Mouse (Mus musculus): ENCODE data around the gene D5Ertd579e. TPM values are rescaled to one million over a fixed set of nuclear protein-coding genes. Genes with fewer than 3 reads are reported as not detected.

Gene D5Ertd579e
- total and polyA plus RNA-seq, 3 experiments = 13.7 to 29.4 (median 22.9) TPM

DNA sequence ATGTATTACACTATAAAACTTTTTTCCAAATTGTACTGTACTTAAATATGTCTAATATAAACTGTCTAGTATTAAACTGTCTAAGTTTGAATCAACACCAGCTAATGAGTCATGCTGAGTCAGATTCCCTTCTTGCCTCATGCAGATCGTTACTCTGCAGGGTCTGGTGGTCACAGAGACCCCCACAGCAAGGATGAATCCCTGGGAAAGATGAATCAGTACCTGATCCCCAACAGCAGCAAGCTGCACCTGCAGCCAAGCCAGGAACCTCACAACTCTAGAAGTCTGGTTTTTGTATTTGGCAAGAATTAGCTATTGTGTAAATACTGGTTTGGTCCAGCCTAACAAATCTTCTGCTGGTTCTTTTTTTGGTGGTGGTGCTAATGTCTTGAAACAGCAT is 20.4 kb downstream of the D5Ertd579e start:
- H3K9ac ChIP-seq (ENCODE audit: insufficient read depth, low read depth) = no peak overlapping the region
- H3K27me3 ChIP-seq (replicated peaks) = no peaks in the 10 kb centered on the region
- in situ Hi-C loops (cut with MboI; ENCODE audit: low pct_ligation_motif_present, low pct_unique_long_range_greater_than_20kb, low sequenced_read_pairs) (no loop called here), dilution Hi-C loops (cut with MboI; ENCODE audit: extremely low pct_ligation_motif_present, extremely low pct_unique_long_range_greater_than_20kb, low sequenced_read_pairs) (no loop called here)
- no peak overlapping the region for H3K4me2 ChIP-seq (ENCODE audit: insufficient read depth, low read depth, poor library complexity, severe bottlenecking)
- H3K4me1 ChIP-seq (ENCODE audit: control insufficient read depth in 1 of 2, insufficient read depth in 2 of 2) = peaks cover 7 to 28% of the 10 kb centered on the region in 2 experiments; a peak in 3 of 4 replicates
- no peak for DNase-seq (ENCODE audit: extremely low read depth)
- peaks cover 15 to 29% of the 10 kb centered on the region in 2 experiments for H3K36me3 ChIP-seq (replicated peaks in 1 of 2; ENCODE audit: control insufficient read depth in 1 of 2, insufficient read depth in 1 of 2, low read length in 1 of 2)
- H3K27ac ChIP-seq (ENCODE audit: insufficient read depth, low read depth) = no peak overlapping the region
- no peak for TF ChIP-seq NRF1 (IDR thresholded peaks at IDR 0.05; ENCODE audit: low read depth, low read length)
- TF ChIP-seq ETS1 (conservative IDR thresholded peaks at IDR 0.05; ENCODE audit: low read depth, low read length) = no peak
- TF ChIP-seq MXI1 (IDR thresholded peaks at IDR 0.05; ENCODE audit: low read depth, low read length) = no peak
- no peak for TF ChIP-seq RAD21 (IDR thresholded peaks at IDR 0.05; ENCODE audit: low read depth, low read length)
- TF ChIP-seq POLR2A (IDR thresholded peaks at IDR 0.05; ENCODE audit: low read depth, low read length) = no peak
- TF ChIP-seq MAFK (IDR thresholded peaks at IDR 0.05; ENCODE audit: insufficient replicate concordance, low read length) = no peak
- TF ChIP-seq MAX (IDR thresholded peaks at IDR 0.05; ENCODE audit: low read length) = no peak
- no peak for TF ChIP-seq IRF4 (IDR thresholded peaks at IDR 0.05; ENCODE audit: low read depth, low read length)
- TF ChIP-seq E2F4 (IDR thresholded peaks at IDR 0.05; ENCODE audit: insufficient replicate concordance, low read depth, low read length) = no peak
- peaks cover 23% of the 10 kb centered on the region for H3K79me2 ChIP-seq (replicated peaks; ENCODE audit: control insufficient read depth, extremely low read depth, insufficient read depth, poor library complexity, severe bottlenecking)
- H3K4me3 ChIP-seq (replicated peaks in 1 of 3; ENCODE audit: low read depth in 2 of 3, low read length in 2 of 3, poor library complexity in 1 of 3) = no peak overlapping the region
- no peaks in the 10 kb centered on the region for H3K9me3 ChIP-seq (replicated peaks; ENCODE audit: low read length)

DNA sequence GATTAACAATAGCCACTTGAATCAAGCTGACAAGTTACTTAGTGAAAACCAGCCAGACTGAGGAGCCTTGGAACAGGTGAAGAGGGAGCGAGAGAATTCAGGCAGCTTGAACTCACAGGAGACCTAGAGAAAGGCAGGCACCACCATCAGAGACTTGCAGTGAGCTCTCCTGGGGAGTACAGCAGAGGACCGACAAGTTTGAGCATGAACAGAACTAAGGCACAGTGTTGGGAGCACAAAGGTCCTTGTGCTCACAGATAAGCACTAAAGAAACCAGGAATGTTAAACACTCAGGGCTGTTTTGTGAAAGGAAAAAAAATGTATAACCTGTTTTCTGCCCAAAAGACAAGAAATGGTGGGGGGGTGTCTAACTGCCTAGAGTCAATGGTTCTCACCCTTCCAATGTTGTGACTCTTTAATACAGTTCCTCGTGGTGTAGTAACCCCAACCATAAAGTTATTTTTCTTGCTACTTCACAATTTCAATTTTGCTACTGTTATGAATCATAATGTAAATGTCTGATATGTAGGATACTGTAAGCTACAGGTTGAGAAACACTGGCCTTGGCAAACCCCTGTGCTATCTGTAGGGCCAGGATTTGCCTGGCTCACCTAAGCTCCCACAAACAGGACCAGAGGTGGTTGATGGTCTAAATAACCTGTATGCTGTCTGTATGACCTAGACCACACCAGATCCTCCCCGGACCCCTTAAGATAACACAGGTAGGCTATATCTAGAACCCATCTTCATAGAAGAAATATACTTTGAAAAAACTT is 21.0 kb downstream of the D5Ertd579e start:
- H3K4me3 ChIP-seq (replicated peaks in 1 of 3; ENCODE audit: low read depth in 2 of 3, low read length in 2 of 3, poor library complexity in 1 of 3) = no peak overlapping the region
- H3K9me3 ChIP-seq (replicated peaks; ENCODE audit: low read length) = no peaks in the 10 kb centered on the region
- no peak for TF ChIP-seq USF2 (conservative IDR thresholded peaks at IDR 0.05; ENCODE audit: low read depth, low read length)
- no peak for TF ChIP-seq SMC3 (IDR thresholded peaks at IDR 0.05; ENCODE audit: low read depth, low read length)
- no peak for TF ChIP-seq MYC (IDR thresholded peaks at IDR 0.05; ENCODE audit: low read depth, low read length)
- TF ChIP-seq TCF12 (IDR thresholded peaks at IDR 0.05; ENCODE audit: low read depth, low read length) = no peak
- no peak for TF ChIP-seq KAT2A (IDR thresholded peaks at IDR 0.05; ENCODE audit: insufficient replicate concordance, low read length)
- TF ChIP-seq UBTF (IDR thresholded peaks at IDR 0.05; ENCODE audit: low read depth, low read length) = no peak
- no peak for TF ChIP-seq PAX5 (IDR thresholded peaks at IDR 0.05; ENCODE audit: low read length)
- TF ChIP-seq MAX (IDR thresholded peaks at IDR 0.05; ENCODE audit: low read length) = no peak
- no peak for TF ChIP-seq POLR2A (IDR thresholded peaks at IDR 0.05; ENCODE audit: low read depth, low read length)
- TF ChIP-seq MXI1 (IDR thresholded peaks at IDR 0.05; ENCODE audit: low read depth, low read length) = no peak
- no peak for TF ChIP-seq NRF1 (IDR thresholded peaks at IDR 0.05; ENCODE audit: low read depth, low read length)
- TF ChIP-seq HCFC1 (IDR thresholded peaks at IDR 0.05; ENCODE audit: low read depth, low read length) = no peak
- no peak for TF ChIP-seq CHD1 (IDR thresholded peaks at IDR 0.05; ENCODE audit: low read depth, low read length)
- no peak for TF ChIP-seq GABPA (IDR thresholded peaks at IDR 0.05; ENCODE audit: insufficient replicate concordance, low read depth, low read length)
- no peak for TF ChIP-seq MAFK (IDR thresholded peaks at IDR 0.05; ENCODE audit: insufficient replicate concordance, low read length)
- TF ChIP-seq EP300 (IDR thresholded peaks at IDR 0.05; ENCODE audit: low read length) = no peak
- no peak for TF ChIP-seq BHLHE40 (IDR thresholded peaks at IDR 0.05; ENCODE audit: low read depth, low read length)
- no peak overlapping the region for H3K4me2 ChIP-seq (ENCODE audit: insufficient read depth, low read depth, poor library complexity, severe bottlenecking)
- H3K4me1 ChIP-seq (ENCODE audit: control insufficient read depth in 1 of 2, insufficient read depth in 2 of 2) = peaks cover 2 to 28% of the 10 kb centered on the region in 2 experiments; a peak in 3 of 4 replicates
- peaks cover 23% of the 10 kb centered on the region for H3K79me2 ChIP-seq (replicated peaks; ENCODE audit: control insufficient read depth, extremely low read depth, insufficient read depth, poor library complexity, severe bottlenecking)
- dilution Hi-C loops (cut with MboI; ENCODE audit: extremely low pct_ligation_motif_present, extremely low pct_unique_long_range_greater_than_20kb, low sequenced_read_pairs) = no loop called here
- DNase-seq (ENCODE audit: extremely low read depth) = no peak
- in situ Hi-C loops (cut with MboI; ENCODE audit: low pct_ligation_motif_present, low pct_unique_long_range_greater_than_20kb, low sequenced_read_pairs) = no loop called here
- no peaks in the 10 kb centered on the region for H3K27me3 ChIP-seq (replicated peaks)
- H3K36me3 ChIP-seq (replicated peaks in 1 of 2; ENCODE audit: control insufficient read depth in 1 of 2, insufficient read depth in 1 of 2, low read length in 1 of 2) = peaks cover 17 to 33% of the 10 kb centered on the region in 2 experiments
- H3K9ac ChIP-seq (ENCODE audit: insufficient read depth, low read depth) = no peak overlapping the region
- H3K27ac ChIP-seq (ENCODE audit: insufficient read depth, low read depth) = no peak overlapping the region

Measured in CH12.LX (cell line).